Mouse (Mus musculus) right cerebral cortex, postnatal 36 days (tissue): ENCODE data around the gene Bpifb3.

Experiments used
- DNase-seq, 2 experiments: peaks; one replicate each; pipeline ENCODE4 v3.0.0; 2022; ENCODE audit warnings: low spot score in 2 of 2, mixed read lengths in 1 of 2

Gene Bpifb3

GRCm38 (mm10) chr2:153917930-153918329 lies at the start of gene Bpifb3:
Bpifb3 (plus strand) TSS chr2:153918230.
- DNase-seq = no peak

- DNase-seq = no peak
These were observed 47.0 kb upstream of the Bpifb3 start, which contains the start of gene Sun5 for GRCm38 (mm10) chr2:153870984-153871383. Sun5 (minus strand) TSS chr2:153871084.

GRCm38 (mm10) chr2:153874745-153875144 lies 43.3 kb upstream of the Bpifb3 start, which contains the start of gene Bpifb2:
Bpifb2 (plus strand) TSS chr2:153875045.
- DNase-seq = no peak

GRCm38 (mm10) chr2:153899111-153899510 lies 18.9 kb upstream of the Bpifb3 start:
- no peak for DNase-seq

- DNase-seq = no peak
These were observed 17.9 kb upstream of the Bpifb3 start, which contains the start of gene Bpifb6 for GRCm38 (mm10) chr2:153900088-153900487. Bpifb6 (plus strand) TSS chr2:153900388.

- DNase-seq = no peak
These were observed 15.3 kb upstream of the Bpifb3 start for GRCm38 (mm10) chr2:153902726-153903125.

GRCm38 (mm10) chr2:153906626-153907025 lies 11.4 kb upstream of the Bpifb3 start:
- DNase-seq = no peak

GRCm38 (mm10) chr2:153914151-153914550 lies 3.9 kb upstream of the Bpifb3 start:
- peak in 1 of 2 experiments; percentile 10 for DNase-seq

- DNase-seq = peak; percentile 25 to 40
These were observed 3.2 kb downstream of the Bpifb3 start for GRCm38 (mm10) chr2:153921246-153921645.

GRCm38 (mm10) chr2:153929871-153930413 lies 11.9 kb downstream of the Bpifb3 start:
- peak in 1 of 2 experiments; percentile 11 for DNase-seq

- DNase-seq = no peak
These were observed 13.1 kb downstream of the Bpifb3 start for GRCm38 (mm10) chr2:153931125-153931524.

- DNase-seq = no peak
These were observed 15.3 kb downstream of the Bpifb3 start for GRCm38 (mm10) chr2:153933311-153933710.

GRCm38 (mm10) chr2:153935348-153935747 lies 17.3 kb downstream of the Bpifb3 start:
- DNase-seq = no peak

- no peak for DNase-seq
These were observed 19.8 kb downstream of the Bpifb3 start, which contains the start of gene Bpifb4 for GRCm38 (mm10) chr2:153937843-153938242. Bpifb4 (plus strand) TSS chr2:153938212.

GRCm38 (mm10) chr2:153943537-153943936 lies 25.5 kb downstream of the Bpifb3 start:
- DNase-seq = peak in 1 of 2 experiments; percentile 34

GRCm38 (mm10) chr2:153944567-153944966 lies 26.5 kb downstream of the Bpifb3 start:
- DNase-seq = no peak

- peak; percentile 24 to 27 for DNase-seq
These were observed 34.9 kb downstream of the Bpifb3 start for GRCm38 (mm10) chr2:153952897-153953296.

- no peak for DNase-seq
These were observed 35.8 kb downstream of the Bpifb3 start for GRCm38 (mm10) chr2:153953836-153954235.

GRCm38 (mm10) chr2:153962821-153963331 lies 44.8 kb downstream of the Bpifb3 start:
- DNase-seq = peak in 1 of 2 experiments; percentile 16

- no peak for DNase-seq
These were observed 45.3 kb downstream of the Bpifb3 start for GRCm38 (mm10) chr2:153963334-153963733.

GRCm38 (mm10) chr2:153970221-153970620 lies 52.2 kb downstream of the Bpifb3 start:
- DNase-seq = no peak

- DNase-seq = no peak
These were observed 56.6 kb downstream of the Bpifb3 start, which contains the start of gene Bpifa6 for GRCm38 (mm10) chr2:153974582-153974981. Bpifa6 (plus strand) TSS chr2:153974945.
